Mouse (Mus musculus) spleen, adult 2 months (tissue): ENCODE results near the gene Gm14444. TPM values are rescaled to one million over a fixed set of nuclear protein-coding genes. Genes with fewer than 3 reads are reported as not detected.
"Not testable (repeated sequence)": the region's sequence is repeated elsewhere in the genome, so short reads cannot be mapped to it uniquely, and the experiment has no call there.

ENCODE experiments used
- DNase-seq, 2 experiments: peaks; one replicate each; pipeline versions ENCODE4 v3.0.0 to v3.0.0-alpha.2; 2012 to 2021; ENCODE audit warnings: low spot score in 2 of 2, low read depth in 1 of 2
- H3K27ac ChIP-seq: fragments of 200-500 bp; 2 replicates; pipeline ENCODE4 v1.5.1; 2012; ENCODE audit warnings: low read length, inconsistent platforms; ENCODE audit not compliant: insufficient read depth
- H3K27me3 ChIP-seq: fragments of 200-500 bp; 2 replicates; pipeline ENCODE4 v1.6.1; 2012; ENCODE audit warnings: mild to moderate bottlenecking, moderate library complexity, low read length, inconsistent platforms; ENCODE audit not compliant: control insufficient read depth, insufficient read depth
- H3K36me3 ChIP-seq: fragments of 200-500 bp; 2 replicates; pipeline ENCODE4 v1.6.1; 2012; ENCODE audit warnings: mild to moderate bottlenecking, low read length, inconsistent platforms; ENCODE audit not compliant: control insufficient read depth, insufficient read depth
- H3K4me1 ChIP-seq: fragments of 200-500 bp; 2 replicates; pipeline ENCODE4 v1.6.1; 2011; ENCODE audit warnings: inconsistent platforms; ENCODE audit not compliant: control insufficient read depth, insufficient read depth, insufficient read length
- H3K4me3 ChIP-seq: fragments of 200-500 bp; 2 replicates; pipeline ENCODE4 v1.5.1; 2011; ENCODE audit warnings: mild to moderate bottlenecking, inconsistent platforms; ENCODE audit not compliant: insufficient read depth, insufficient read length; ENCODE audit errors: extremely low read depth
- WGBS: fragments of 180-500 bp; shearing (Covaris S2); methylation state at CpG from one replicate; pipeline ENCODE4 v1.1.7; 2018; 5-methylcytosine and 5-hydroxymethylcytosine counted together
- polyA plus RNA-seq: library from polyadenylated mRNA; depleted of rRNA; stranded (reverse); fragments of >200 nt; gene quantifications from 2 replicates; pipeline ENCODE4 v1.2.3, GENCODE M21; 2012; rRNA removed

The Gm14444 gene
- polyA plus RNA-seq, result not detected in 2 replicates

GRCm38 (mm10) chr2:175010022-175010421 lies at the start of gene Gm14444:
Gm14444 (plus strand) TSS chr2:175010241.
- H3K4me1 ChIP-seq, DNase-seq, H3K27ac ChIP-seq, H3K27me3 ChIP-seq, H3K36me3 ChIP-seq, H3K4me3 ChIP-seq: not testable (repeated sequence)
- 56% methylated on average over 1 of the region's 1 CpGs for WGBS

- H3K4me3 ChIP-seq, DNase-seq, H3K27me3 ChIP-seq, H3K4me1 ChIP-seq, H3K36me3 ChIP-seq, H3K27ac ChIP-seq: not testable (repeated sequence)
- 75% methylated on average over 3 of the region's 3 CpGs for WGBS
These were observed 44.6 kb upstream of the Gm14444 start for GRCm38 (mm10) chr2:174965466-174965865.

- H3K36me3 ChIP-seq, H3K27ac ChIP-seq, DNase-seq, H3K27me3 ChIP-seq, H3K4me1 ChIP-seq, H3K4me3 ChIP-seq: not testable (repeated sequence)
- 96% methylated on average over 26 of the region's 27 CpGs for WGBS
These were observed 34.2 kb downstream of the Gm14444 start for GRCm38 (mm10) chr2:175044268-175044667.

- H3K4me1 ChIP-seq, H3K36me3 ChIP-seq, DNase-seq, H3K4me3 ChIP-seq, H3K27ac ChIP-seq, H3K27me3 ChIP-seq: not testable (repeated sequence)
- WGBS, result 69% methylated on average over 1 of the region's 1 CpGs
These were observed 57.7 kb downstream of the Gm14444 start, which contains the start of gene Gm14393 for GRCm38 (mm10) chr2:175067681-175068261. Gm14393 (minus strand) TSS chr2:175067781.

Other genes starting within 250 kb of the Gm14444 start
- gene Edn3, start 249.6 kb upstream of the Gm14444 start, polyA plus RNA-seq, result 2.7 and 3.8 TPM in 2 replicates
- gene Gm14393, start 57.5 kb downstream of the Gm14444 start, polyA plus RNA-seq, result not detected in 2 replicates
- 0.43 and 4.2 TPM in 2 replicates for gene Gm14399, start 131.8 kb downstream of the Gm14444 start, polyA plus RNA-seq
- gene Gm14443, start 165.6 kb downstream of the Gm14444 start, polyA plus RNA-seq, result 0.07 and 0.11 TPM in 2 replicates
- 1.8 and 2.3 TPM in 2 replicates for gene Gm14391, start 196.7 kb downstream of the Gm14444 start, polyA plus RNA-seq